Mouse (Mus musculus) brown adipose tissue, adult 24 weeks (tissue): ENCODE measurements around the gene E2f2. TPM values are rescaled to one million over a fixed set of nuclear protein-coding genes. Genes with fewer than 3 reads are reported as not detected.

Experiments
- H3K27ac ChIP-seq: fragments of 200-500 bp; replicated peaks from 2 replicates; pipeline ENCODE4 v1.5.1; 2012; ENCODE audit warnings: low read depth, mild to moderate bottlenecking, low read length
- H3K4me1 ChIP-seq: fragments of 200-500 bp; 2 replicates; pipeline ENCODE4 v1.6.1; 2012; ENCODE audit warnings: low read length, mixed read lengths; ENCODE audit not compliant: control insufficient read depth, insufficient read depth, insufficient read length
- H3K4me3 ChIP-seq: fragments of 200-500 bp; 2 replicates; pipeline ENCODE4 v1.5.1; 2012; ENCODE audit warnings: low read depth, mild to moderate bottlenecking, low read length, moderate library complexity; ENCODE audit not compliant: insufficient read depth
- polyA plus RNA-seq: library from polyadenylated mRNA; stranded (reverse); fragments of >200 nt; gene quantifications from 2 replicates; pipeline ENCODE4 v1.2.4, GENCODE M21; 2012; ENCODE audit not compliant: missing spikeins, insufficient read depth, insufficient read length

The E2f2 gene
- polyA plus RNA-seq, 1 experiment: 6.4 TPM

DNA sequence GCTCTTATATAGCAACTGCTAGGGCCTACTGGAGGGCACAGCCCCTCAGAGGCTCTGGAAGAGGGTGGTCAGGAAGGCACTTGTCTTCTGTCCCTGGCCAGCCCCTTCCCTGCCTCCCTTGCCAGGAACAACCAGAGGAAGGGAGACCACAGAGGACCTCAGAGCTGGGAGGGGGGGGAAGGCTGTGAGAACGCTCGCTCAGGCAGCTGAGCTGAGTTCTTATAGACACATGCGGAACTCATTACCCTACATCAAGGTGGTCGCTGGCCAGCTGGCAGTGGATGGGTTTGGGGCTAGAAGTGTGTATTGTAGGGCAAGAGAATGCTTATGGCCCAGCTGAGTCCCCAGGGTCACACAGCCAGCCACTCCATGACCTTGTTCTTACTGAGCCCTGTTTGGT lies 21.6 kb upstream of the E2f2 start:
- H3K4me3 ChIP-seq: no peak overlapping the region
- no peak overlapping the region for H3K27ac ChIP-seq
- H3K4me1 ChIP-seq: no peaks in the 10 kb centered on the region; the same call in 1 of the 2 replicates

DNA sequence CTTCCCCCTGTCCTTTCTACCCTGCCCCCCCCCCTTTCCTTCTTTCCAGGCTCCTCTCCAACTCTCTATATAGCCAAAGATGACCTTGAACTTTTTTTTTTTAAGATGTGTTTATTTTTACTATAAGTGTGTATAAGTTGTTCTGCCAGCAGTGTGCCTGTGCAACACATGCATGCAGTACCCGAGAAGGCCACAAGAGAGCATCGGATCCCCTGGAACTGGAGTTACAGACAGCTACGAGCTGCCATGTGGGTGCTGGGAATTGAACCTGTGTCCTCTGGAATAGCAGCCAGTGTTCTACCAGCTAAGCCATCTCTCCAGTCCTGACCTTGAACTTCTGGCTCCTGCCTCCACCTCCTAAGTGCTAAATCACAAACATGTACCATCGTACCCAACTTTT lies 19.4 kb upstream of the E2f2 start:
- Histone ChIP-seq H3K4me3 (no peak overlapping the region), H3K4me1 (no peaks in the 10 kb centered on the region; the same call in 1 of the 2 replicates), H3K27ac (no peak overlapping the region)

DNA sequence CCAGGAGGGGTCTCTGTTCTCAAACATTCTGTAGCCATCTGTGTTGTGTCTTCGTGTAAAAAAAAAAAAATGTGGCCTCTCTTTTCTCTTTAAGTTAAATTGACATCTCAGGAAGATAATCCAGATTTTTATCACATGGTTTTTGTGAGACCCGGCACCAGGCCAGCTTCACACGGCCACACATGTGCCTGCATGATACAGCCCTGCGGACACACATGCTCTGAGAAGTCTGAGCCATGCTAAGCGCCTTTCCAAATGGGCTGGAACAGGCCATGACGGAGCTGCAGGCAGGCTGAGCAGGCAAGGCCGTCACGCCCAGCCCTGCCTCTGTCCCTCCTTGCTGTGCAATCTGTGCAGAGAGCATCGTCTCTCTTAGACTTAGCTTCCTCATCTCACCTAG lies 17.7 kb upstream of the E2f2 start:
- Histone ChIP-seq H3K4me3 (no peak overlapping the region), H3K4me1 (no peaks in the 10 kb centered on the region), H3K27ac (no peak overlapping the region)

DNA sequence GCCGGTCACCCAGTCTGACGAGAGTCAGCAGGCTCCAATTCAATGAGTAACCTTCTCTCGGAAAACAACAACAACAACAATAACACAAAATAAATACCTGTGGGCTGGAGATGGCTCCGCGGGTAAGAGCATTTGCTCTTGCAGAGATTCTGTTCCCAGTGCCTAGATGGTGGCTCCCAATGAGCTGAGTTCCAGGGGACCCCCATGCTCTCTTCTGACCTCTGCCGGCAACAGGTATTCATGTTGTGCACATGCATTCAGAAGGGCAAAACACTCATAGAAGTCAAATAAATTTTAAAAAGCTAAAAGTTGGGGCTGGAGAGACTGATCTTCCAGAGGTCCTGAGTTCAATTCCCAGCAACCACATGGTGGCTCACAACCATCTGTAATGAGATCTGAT lies 13.7 kb upstream of the E2f2 start:
- no peaks in the 10 kb centered on the region for H3K4me1 ChIP-seq
- H3K27ac ChIP-seq: no peak overlapping the region
- no peak overlapping the region for H3K4me3 ChIP-seq

DNA sequence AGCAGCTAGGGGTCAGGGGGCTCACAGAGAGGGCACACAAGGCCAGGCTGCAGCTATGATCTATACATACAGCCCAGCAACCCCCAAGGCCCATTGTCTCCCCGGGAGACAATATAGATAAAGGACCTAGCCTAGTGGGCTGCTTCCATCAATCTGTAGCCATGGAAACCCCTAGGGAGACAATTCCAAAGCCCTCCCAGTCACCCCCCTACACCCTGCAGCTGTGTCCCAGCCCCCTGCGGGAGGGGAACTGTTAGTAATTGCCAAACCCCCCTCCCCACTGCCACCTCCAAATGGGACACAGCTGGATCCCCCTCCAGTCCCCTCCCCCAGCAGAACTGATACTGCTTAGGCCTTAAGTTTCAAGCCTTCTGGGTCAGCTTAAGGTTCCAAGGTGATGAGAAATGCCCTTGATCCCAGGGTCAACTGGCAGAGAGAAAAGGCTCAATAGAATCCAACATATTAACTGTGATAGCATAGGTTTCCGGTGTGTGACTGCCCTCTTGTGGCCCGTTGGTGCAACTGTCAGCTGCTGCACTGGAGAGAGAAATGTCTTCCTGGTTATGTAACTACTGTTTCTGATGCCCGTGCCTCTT lies 12.3 kb upstream of the E2f2 start:
- Histone ChIP-seq H3K4me1 (no peaks in the 10 kb centered on the region), H3K4me3 (no peak overlapping the region), H3K27ac (no peak overlapping the region)

DNA sequence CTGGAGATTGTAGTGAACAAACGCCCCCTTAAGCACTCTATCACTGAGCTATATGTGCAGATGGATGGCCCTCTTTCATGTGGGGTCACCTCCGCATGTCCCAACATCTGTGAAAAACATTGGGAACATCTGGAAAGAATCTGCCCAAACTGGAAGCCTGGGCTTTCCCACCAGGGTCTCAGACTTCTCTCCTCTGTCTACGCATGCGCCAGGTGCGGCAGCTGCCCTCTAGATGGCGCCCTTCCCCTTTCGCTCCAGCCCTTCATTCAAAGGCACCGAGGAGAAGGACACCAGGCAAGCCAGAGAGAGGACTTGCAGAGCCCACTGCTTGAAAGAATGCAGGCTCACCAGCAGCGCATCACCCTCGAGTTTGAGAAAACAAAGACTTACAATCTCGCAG lies 8.7 kb upstream of the E2f2 start:
- H3K4me3 ChIP-seq: no peak overlapping the region
- H3K27ac ChIP-seq: no peak overlapping the region
- no peaks in the 10 kb centered on the region for H3K4me1 ChIP-seq

DNA sequence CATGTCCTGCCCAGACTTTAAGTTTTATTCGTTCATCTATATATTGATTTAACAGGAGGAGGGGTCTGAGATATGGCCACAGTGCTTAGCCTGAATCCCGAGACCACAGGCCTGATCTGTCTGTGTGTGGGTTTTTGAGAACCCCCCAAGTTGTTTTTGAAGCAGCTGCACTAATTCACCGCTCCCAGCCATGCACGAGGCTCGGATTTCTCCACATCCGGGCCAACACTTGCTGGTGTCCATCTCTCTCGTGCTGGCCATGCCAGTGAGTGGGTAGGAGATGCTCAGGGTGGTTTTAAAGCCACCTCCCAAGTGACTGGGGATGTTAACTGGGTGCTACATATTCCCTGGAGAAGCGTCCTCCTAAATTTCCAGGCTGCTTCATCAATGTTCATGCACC lies 7.2 kb upstream of the E2f2 start:
- no peaks in the 10 kb centered on the region for H3K4me1 ChIP-seq
- no peak overlapping the region for H3K27ac ChIP-seq
- no peak overlapping the region for H3K4me3 ChIP-seq

DNA sequence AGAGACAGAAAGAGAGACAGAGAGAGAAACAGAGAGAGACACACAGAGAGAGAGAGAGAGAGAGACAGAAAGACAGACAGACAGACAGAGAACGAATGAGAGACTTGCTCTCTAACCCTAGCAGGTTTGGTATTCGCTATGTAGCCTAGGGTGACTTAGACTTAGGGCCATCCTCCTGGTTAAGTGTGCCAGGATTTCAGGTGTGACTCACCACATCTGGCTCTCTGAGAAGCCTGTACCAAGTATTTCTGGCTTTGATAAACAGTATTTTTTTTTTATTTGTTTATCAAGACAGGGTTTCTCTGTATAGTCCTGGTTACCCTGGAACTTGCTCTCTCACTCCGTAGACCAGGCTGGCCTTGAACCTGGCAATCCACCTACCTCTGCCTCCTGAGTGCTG lies 4.5 kb upstream of the E2f2 start:
- H3K4me1 ChIP-seq: no peaks in the 10 kb centered on the region
- no peak overlapping the region for H3K27ac ChIP-seq
- H3K4me3 ChIP-seq: no peak overlapping the region

DNA sequence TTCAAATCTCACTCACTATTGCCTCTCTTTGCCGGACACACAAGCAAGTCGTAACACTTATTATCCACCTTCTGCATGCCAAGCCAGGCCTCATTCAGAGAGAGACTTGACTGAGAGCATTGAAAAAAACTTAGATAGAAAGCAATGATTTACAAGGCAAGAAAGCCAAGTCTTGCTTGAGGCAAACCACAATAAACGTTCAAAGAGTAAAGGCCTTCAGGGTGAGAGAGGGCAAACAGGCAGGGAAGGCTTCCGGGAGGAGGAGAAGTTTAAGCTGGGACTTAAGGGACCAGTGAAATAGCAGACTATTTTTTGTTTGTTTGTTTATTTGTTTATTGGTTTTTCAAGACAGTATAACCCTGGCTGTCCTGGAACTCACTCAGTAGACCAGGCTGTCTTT lies 1.8 kb upstream of the E2f2 start:
- H3K4me1 ChIP-seq: peaks cover 19% of the 10 kb centered on the region
- no peak overlapping the region for H3K4me3 ChIP-seq
- no peak overlapping the region for H3K27ac ChIP-seq

DNA sequence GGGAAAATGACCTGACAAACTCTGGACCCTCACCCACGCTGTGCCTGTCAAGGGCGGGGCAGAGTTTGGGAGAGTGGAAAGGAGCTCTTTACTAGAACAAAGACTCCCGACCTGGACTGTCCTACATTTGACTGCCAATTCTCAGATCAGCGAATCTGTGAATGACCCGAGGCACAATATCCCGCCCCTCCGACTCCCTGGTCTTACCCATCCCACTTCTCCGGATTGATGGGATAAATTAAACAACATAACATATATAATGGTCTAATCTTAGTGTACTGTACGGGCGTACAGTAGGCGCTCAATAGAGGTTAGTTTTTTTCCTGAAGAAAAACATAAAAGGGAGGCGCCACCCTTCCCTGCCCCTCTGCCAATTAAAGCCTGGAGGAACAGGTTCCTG lies 739 bp upstream of the E2f2 start:
- Histone ChIP-seq H3K4me3 (no peak overlapping the region), H3K4me1 (peaks cover 23% of the 10 kb centered on the region), H3K27ac (no peak overlapping the region)

DNA sequence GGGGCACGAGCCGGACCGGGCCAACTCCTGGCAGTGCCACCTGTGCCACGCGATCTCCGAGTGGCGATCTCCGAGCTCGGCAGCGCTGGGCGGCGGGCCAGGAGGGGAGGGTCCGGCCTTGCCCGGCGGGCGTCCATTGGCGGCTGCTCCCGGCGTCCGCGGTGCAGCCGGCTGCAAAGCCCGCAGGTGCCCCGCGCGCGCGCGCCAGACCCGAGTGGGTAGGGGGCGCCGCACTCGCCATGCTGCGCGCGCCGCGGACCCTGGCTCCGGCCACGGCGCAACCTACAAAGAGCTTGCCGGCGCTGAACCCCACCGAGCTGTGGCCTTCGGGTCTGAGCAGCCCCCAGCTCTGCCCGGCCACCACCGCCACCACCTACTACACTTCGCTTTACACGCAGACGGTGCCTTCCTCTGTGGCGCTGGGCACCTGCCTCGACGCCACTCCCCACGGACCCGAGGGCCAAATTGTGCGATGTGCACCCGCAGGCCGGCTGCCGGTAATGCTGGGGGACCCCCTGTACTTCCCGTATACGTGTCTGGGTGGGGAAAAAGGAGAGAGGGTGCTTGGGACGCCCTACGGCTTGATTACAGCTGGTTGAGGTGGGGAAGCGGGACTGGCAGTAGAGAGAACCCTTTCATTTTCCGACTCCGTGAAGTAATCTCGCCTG lies 482 bp downstream of the E2f2 start:
- H3K4me3 ChIP-seq: peak overlapping the region; percentile 65

DNA sequence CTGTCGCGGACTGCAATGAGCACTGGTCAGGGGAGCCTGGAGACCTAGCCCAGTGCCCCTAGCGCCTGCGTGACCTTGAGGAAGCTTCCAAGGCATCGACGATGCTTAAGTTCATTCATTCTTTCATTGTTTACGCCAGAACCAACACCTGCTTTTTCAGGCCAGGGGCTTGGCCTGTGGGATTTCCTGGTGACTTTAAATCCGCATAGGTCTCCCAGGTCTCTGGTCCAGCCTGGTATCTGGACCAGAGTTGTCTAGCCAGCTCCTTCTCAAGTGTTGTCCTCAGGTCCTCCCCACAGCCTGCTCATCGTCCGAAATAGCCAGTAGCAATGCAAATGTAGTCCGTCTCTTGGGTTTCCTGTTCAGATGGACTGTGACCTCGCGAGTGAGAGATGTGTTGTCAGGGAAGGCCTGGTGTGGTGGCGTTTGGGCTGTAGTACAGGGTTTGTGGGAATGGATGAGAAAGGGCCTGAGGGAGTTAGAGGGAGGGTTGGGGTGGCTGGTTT lies 1.1 kb downstream of the E2f2 start:
- peak overlapping the region; percentile 65 for H3K4me3 ChIP-seq
- no peak overlapping the region for H3K27ac ChIP-seq
- H3K4me1 ChIP-seq: peaks cover 37% of the 10 kb centered on the region

More for the DNA sequence above, 482 bp downstream of the E2f2 start:
- Histone ChIP-seq H3K27ac (no peak overlapping the region), H3K4me1 (peaks cover 31% of the 10 kb centered on the region)

DNA sequence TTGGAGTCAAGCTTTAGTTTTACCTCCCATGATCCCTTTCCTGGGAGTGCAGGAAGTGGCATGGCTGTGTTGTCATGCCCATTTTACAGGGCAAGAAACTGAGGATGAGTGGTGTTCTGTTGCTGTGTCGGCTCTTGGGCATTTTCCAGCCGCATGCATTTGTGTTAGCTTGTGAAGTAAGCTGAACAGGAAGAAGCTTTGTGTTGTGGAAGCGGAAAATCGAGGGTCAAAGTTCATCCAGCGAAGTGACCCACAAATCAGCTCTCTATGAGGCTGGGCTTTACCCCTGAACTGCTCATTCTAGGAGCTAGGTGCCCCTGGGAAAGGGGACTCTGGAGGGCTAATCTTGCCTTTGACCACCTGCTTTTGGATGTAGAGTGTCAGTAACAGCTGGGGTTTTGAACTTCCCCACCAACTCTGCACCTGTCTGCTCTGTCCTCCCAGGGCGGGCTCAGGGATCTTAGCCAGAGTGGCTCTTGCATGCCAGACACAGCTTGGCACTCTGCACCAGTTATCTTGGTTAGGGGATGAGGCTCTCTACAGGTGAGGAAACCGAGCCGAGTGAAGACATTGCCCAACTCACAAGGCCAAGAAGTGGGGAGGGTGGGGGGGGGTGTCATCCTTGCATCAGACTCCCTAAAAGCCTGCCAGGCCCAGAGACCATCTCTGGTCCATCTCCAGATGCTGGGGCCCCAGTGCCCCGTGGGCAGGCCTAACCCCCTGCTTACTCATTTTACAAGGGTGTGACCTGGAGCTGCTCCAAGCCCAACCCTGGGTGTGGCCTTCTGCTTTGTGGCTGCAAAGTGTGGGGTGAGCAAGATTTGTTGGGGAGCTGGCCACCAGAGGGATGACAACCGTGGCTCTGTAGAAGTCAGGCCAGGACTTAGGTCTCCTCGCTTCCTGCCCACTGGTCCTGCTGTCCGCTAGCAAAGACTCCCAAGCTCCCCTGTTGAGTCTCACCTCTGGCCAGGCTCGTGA lies 2.3 kb downstream of the E2f2 start:
- H3K4me3 ChIP-seq: no peak overlapping the region
- peaks cover 47% of the 10 kb centered on the region for H3K4me1 ChIP-seq
- H3K27ac ChIP-seq: peak overlapping the region; percentile 74

DNA sequence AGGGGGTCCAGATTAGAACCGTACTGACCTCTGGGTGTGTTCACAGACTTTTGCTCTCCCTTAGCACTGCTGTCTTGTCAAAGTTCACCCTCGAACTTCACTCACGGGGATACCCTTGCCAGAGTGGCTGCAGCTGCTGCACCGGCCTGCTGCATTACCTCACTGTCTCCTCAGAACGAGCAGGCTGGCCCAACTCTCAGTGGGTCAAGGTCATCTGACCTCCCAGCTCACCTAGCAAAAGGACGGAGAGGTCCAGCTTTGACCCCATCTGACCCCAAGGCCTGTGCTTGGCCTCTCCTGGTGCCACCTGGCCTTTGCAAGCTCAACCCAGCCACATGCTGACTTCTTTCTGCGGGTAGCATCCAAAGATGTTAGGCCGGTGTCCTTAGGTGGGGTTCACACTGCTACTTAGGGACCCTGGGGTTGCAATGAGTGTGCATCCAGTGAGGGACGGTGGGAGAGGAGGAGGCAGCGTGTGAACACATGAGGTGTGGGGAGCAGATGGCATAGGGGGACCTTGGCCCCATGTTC lies 3.9 kb downstream of the E2f2 start:
- H3K4me3 ChIP-seq: no peak overlapping the region
- H3K27ac ChIP-seq: peak overlapping the region; percentile 74
- peaks cover 47% of the 10 kb centered on the region for H3K4me1 ChIP-seq

DNA sequence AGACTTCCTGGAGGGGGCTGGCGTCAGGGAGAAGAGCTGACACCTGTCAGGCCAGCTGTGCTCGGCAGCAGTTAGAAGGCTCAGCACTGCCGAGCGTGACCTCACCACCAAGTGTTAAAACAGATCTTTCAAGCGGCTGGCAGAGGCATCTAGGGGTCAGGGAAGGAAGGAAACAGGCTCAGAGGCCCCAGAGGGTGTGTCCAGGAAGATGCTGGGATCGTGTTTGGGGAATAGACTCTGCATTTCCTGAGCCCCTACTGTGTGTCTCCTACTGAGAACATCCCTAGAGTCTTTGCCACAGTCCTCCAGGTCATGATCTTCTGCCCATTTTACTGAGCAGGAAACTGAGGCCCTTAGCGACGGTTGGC lies 5.0 kb downstream of the E2f2 start:
- H3K27ac ChIP-seq: peak overlapping the region; percentile 80
- H3K4me3 ChIP-seq: no peak overlapping the region
- H3K4me1 ChIP-seq: peaks cover 47% of the 10 kb centered on the region
